Mouse (Mus musculus) thymus, adult 2 months (tissue): Measurements from ENCODE around the gene Pycard.

Source experiments
- CTCF ChIP-seq: fragments of 200-500 bp; IDR thresholded peaks from 2 replicates; pipeline ENCODE4 v1.5.1; 2012; ENCODE audit warnings: mild to moderate bottlenecking, control low read depth, low read length, moderate library complexity, borderline replicate concordance; ENCODE audit not compliant: control insufficient read depth, poor library complexity, insufficient read depth; ENCODE audit errors: extremely low read depth
- POLR2A ChIP-seq: fragments of 200-500 bp; IDR thresholded peaks from 2 replicates; pipeline ENCODE4 v1.6.1; 2012; ENCODE audit warnings: mild to moderate bottlenecking, low read length, control low read depth, moderate library complexity; ENCODE audit not compliant: control insufficient read depth, poor library complexity, insufficient read depth; ENCODE audit errors: extremely low read depth

- TF ChIP-seq POLR2A (no peak), CTCF (no peak)
Observed at GRCm38 (mm10) chr7:128023565-128023964, 29.9 kb upstream of the Pycard start.
